Mouse (Mus musculus): ENCODE results near the gene Tmem189. TPM values are rescaled to one million over a fixed set of nuclear protein-coding genes. Genes with fewer than 3 reads are reported as not detected.

Gene Tmem189
- polyA plus RNA-seq, 1 experiment from 2014 or later, result 39.3 TPM

DNA sequence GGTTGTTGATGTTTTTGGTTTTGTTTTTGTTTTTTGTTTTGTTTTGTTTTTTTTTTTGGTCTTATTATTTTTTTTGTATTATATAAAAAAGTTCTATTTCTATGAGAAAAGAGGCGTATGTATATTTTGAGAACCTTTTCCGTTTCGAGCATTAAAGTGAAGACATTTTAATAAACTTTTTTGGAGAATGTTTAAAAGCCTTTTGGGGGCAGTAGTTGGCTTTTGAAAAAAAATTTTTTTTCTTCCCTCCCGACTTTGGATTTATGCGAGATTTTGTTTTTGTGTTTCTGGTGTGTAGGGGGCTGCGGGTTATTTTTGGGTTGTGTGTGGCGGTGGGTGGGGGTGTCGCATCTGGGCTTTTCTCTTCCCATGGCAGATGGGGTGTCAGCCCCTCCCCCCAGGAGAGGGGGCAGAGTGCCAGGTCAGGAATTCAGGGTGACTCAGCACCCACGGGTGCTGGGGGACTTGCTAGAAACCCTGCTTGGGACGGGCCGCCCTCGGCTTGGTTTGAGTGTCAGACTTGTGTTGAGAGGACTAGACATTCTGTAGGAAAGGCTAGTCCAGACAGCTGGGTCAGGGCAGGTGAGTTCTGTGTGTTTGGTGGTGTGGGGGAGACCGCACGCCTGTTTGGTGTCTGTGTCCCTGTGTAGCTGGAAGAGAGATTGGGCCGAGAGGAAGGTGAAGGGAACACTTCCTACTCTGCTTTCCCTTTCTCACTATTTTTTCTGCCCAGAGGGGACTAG lies 768 bp upstream of the Tmem189 start:
- no peak for ATAC-seq (ENCODE audit: insufficient number of reproducible peaks, insufficient read depth, low FRiP score, low TSS enrichment, low read depth)
- 59% methylated on average over 15 of the region's 15 CpGs for WGBS
- peak overlapping the region; percentile 67; the same call in 1 of the 2 replicates for H3K9ac ChIP-seq (replicated peaks)

DNA sequence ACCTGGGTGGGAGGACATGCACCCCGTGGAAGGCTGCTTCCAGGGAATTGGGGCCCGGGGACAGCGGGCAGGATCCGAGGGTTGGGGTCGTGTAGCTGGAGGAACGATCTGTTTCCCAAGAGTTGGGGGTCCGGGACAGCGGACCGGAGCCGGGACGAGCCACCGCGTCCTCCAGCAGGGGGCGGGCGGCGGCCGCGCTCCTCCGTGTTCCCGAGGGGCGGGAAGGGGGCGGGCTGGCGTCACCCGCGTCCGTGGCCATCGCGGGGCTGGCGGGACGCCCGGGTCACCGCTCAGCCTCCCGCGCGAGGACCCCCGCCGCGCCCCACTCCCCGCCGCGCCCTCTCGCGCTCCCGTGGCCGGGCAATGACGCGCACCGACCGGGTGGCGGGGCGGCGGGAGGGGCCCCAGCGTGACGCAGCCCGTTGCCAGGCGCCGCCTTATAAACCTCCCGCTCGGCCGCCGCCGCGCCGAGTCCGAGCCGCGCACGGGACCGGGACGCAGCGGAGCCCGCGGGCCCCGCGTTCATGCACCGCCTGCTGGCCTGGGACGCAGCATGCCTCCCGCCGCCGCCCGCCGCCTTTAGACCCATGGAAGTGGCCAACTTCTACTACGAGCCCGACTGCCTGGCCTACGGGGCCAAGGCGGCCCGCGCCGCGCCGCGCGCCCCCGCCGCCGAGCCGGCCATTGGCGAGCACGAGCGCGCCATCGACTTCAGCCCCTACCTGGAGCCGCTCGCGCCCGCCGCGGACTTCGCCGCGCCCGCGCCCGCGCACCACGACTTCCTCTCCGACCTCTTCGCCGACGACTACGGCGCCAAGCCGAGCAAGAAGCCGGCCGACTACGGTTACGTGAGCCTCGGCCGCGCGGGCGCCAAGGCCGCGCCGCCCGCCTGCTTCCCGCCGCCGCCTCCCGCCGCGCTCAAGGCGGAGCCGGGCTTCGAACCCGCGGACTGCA lies 847 bp downstream of the Tmem189 start, which contains the start of gene Cebpb:
Gene Cebpb (plus strand): TSS at position 418 of the 954 bp plus-strand sequence.
- peak; percentile 5; the same call in 1 of the 2 replicates for ATAC-seq (ENCODE audit: insufficient number of reproducible peaks, insufficient read depth, low FRiP score, low TSS enrichment, low read depth)
- Histone ChIP-seq H3K9ac (replicated peaks) (peak within 1 kb of the TSS; percentile 67), H3K4me1 (replicated peaks) (peaks cover 11% of the 10 kb centered on the region; the same call in 1 of the 2 replicates), H3K4me2 (peak within 1 kb of the TSS; percentile 90), H3K9me3 (no peaks in the 10 kb centered on the region), H3K27ac (no peak within 1 kb of the TSS), H3K27me3 (peaks cover 75% of the 10 kb centered on the region), H3K4me3 (replicated peaks) (peak within 1 kb of the TSS; percentile 69), H3K36me3 (no peaks in the 10 kb centered on the region)
- under 1% methylated on average over 135 of the region's 147 CpGs for WGBS

More for the DNA sequence above, 768 bp upstream of the Tmem189 start:
- Histone ChIP-seq H3K27me3 (peaks cover 73% of the 10 kb centered on the region), H3K9me3 (peaks cover 3% of the 10 kb centered on the region; the same call in 1 of the 2 replicates), H3K4me3 (replicated peaks) (peak overlapping the region; percentile 69), H3K27ac (no peak overlapping the region), H3K36me3 (no peaks in the 10 kb centered on the region), H3K4me1 (replicated peaks) (peaks cover 11% of the 10 kb centered on the region; the same call in 1 of the 2 replicates), H3K4me2 (peak overlapping the region; percentile 90)

GRCm38 (mm10) chr2:167688126-167688497 lies 1.5 kb downstream of the Tmem189 start:
- no peak overlapping the region for H3K9ac ChIP-seq (replicated peaks)
- 20% methylated on average over 12 of the region's 12 CpGs for WGBS
- H3K9me3 ChIP-seq, result no peaks in the 10 kb centered on the region
- peak; percentile 33; the same call in 1 of the 2 replicates for ATAC-seq (ENCODE audit: insufficient number of reproducible peaks, insufficient read depth, low FRiP score, low TSS enrichment, low read depth)
- no peaks in the 10 kb centered on the region for H3K36me3 ChIP-seq
- H3K27ac ChIP-seq, result no peak overlapping the region
- peaks cover 11% of the 10 kb centered on the region; the same call in 1 of the 2 replicates for H3K4me1 ChIP-seq (replicated peaks)
- H3K27me3 ChIP-seq, result peaks cover 75% of the 10 kb centered on the region
- peak overlapping the region; percentile 69 for H3K4me3 ChIP-seq (replicated peaks)
- H3K4me2 ChIP-seq, result peak overlapping the region; percentile 90

GRCm38 (mm10) chr2:167687651-167688101 lies 1.9 kb downstream of the Tmem189 start:
- Histone ChIP-seq H3K4me1 (replicated peaks) (peaks cover 11% of the 10 kb centered on the region; the same call in 1 of the 2 replicates), H3K4me3 (replicated peaks) (no peak overlapping the region), H3K27me3 (peaks cover 70% of the 10 kb centered on the region), H3K4me2 (no peak overlapping the region), H3K36me3 (no peaks in the 10 kb centered on the region), H3K27ac (no peak overlapping the region), H3K9ac (replicated peaks) (no peak overlapping the region), H3K9me3 (no peaks in the 10 kb centered on the region)
- 51% methylated on average over 11 of the region's 11 CpGs for WGBS
- ATAC-seq (ENCODE audit: insufficient number of reproducible peaks, insufficient read depth, low FRiP score, low TSS enrichment, low read depth), result no peak

GRCm38 (mm10) chr2:167687250-167687586 lies 2.4 kb downstream of the Tmem189 start:
- Histone ChIP-seq H3K9me3 (no peaks in the 10 kb centered on the region), H3K4me2 (no peak overlapping the region), H3K9ac (replicated peaks) (no peak overlapping the region), H3K4me1 (replicated peaks) (peaks cover 11% of the 10 kb centered on the region; the same call in 1 of the 2 replicates), H3K4me3 (replicated peaks) (no peak overlapping the region), H3K36me3 (no peaks in the 10 kb centered on the region), H3K27me3 (peaks cover 66% of the 10 kb centered on the region), H3K27ac (no peak overlapping the region)
- 86% methylated on average over 4 of the region's 4 CpGs for WGBS
- no peak for ATAC-seq (ENCODE audit: insufficient number of reproducible peaks, insufficient read depth, low FRiP score, low TSS enrichment, low read depth)

- Histone ChIP-seq H3K9ac (replicated peaks) (no peak overlapping the region), H3K27me3 (peaks cover 60% of the 10 kb centered on the region), H3K4me1 (replicated peaks) (peaks cover 11% of the 10 kb centered on the region; the same call in 1 of the 2 replicates), H3K4me2 (no peak overlapping the region), H3K36me3 (no peaks in the 10 kb centered on the region), H3K27ac (no peak overlapping the region), H3K9me3 (no peaks in the 10 kb centered on the region), H3K4me3 (replicated peaks) (no peak overlapping the region)
- 72% methylated on average over 16 of the region's 16 CpGs for WGBS
- no peak for ATAC-seq (ENCODE audit: insufficient number of reproducible peaks, insufficient read depth, low FRiP score, low TSS enrichment, low read depth)
These were observed 3.0 kb downstream of the Tmem189 start for GRCm38 (mm10) chr2:167686382-167687249.

DNA sequence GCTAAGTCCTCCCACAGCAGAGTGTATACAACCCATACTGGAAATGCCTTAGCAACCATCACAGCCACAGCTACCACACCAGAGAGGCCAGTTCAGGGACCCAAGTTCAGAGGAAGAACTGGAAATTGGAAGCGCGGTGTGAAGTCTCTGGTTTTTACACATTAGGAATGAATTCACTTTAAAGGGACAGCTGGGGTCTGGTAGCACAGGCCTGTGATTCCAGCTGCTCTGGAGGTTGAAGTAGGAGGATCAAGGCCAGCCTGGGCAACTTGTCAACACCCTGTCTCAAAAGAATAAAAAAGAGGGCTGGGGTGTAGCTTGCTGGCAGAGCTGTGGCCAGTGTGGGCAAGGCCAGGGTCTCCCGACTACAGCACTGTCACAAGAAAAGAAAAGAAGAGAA lies 3.8 kb downstream of the Tmem189 start:
- Histone ChIP-seq H3K4me1 (replicated peaks) (peaks cover 11% of the 10 kb centered on the region; the same call in 1 of the 2 replicates), H3K36me3 (no peaks in the 10 kb centered on the region), H3K27me3 (peaks cover 52% of the 10 kb centered on the region), H3K4me2 (no peak overlapping the region), H3K9ac (replicated peaks) (no peak overlapping the region), H3K9me3 (no peaks in the 10 kb centered on the region), H3K27ac (no peak overlapping the region), H3K4me3 (replicated peaks) (no peak overlapping the region)
- WGBS, result 66% methylated on average over 3 of the region's 3 CpGs
- ATAC-seq (ENCODE audit: insufficient number of reproducible peaks, insufficient read depth, low FRiP score, low TSS enrichment, low read depth), result no peak

- ATAC-seq (ENCODE audit: insufficient number of reproducible peaks, insufficient read depth, low FRiP score, low TSS enrichment, low read depth), result no peak
- Histone ChIP-seq H3K27ac (no peak overlapping the region), H3K4me2 (no peak overlapping the region), H3K9ac (replicated peaks) (no peak overlapping the region), H3K4me1 (replicated peaks) (peaks cover 11% of the 10 kb centered on the region; the same call in 1 of the 2 replicates), H3K4me3 (replicated peaks) (no peak overlapping the region), H3K9me3 (no peaks in the 10 kb centered on the region), H3K27me3 (peaks cover 46% of the 10 kb centered on the region), H3K36me3 (no peaks in the 10 kb centered on the region)
- 7% methylated on average over 8 of the region's 8 CpGs for WGBS
These were observed 4.5 kb downstream of the Tmem189 start for GRCm38 (mm10) chr2:167685137-167685536.

GRCm38 (mm10) chr2:167683721-167684120 lies 5.9 kb downstream of the Tmem189 start:
- no peak for ATAC-seq (ENCODE audit: insufficient number of reproducible peaks, insufficient read depth, low FRiP score, low TSS enrichment, low read depth)
- 81% methylated on average over 3 of the region's 3 CpGs for WGBS

DNA sequence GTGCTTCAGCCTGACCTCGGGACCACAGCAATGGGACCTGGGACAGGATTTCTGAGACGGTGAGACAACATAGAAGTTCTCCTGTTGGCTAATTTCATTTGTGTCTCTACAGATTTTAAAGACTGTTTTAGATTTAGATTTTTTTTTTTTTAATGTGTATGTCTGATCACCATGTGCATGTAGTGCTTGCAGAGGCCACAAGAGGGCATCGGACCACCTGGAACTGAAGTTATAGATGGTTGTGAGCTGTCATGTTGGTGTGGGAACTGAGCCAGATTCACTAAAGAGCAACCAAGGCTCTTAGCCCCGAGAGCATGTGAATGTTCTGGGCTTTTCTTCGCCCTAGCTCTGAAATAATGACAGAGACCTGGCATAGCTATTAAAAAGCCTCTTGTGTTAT lies 9.0 kb downstream of the Tmem189 start:
- no peak overlapping the region for H3K27ac ChIP-seq
- H3K4me3 ChIP-seq (replicated peaks), result no peak overlapping the region
- H3K27me3 ChIP-seq, result peaks cover 4% of the 10 kb centered on the region; the same call in 1 of the 2 replicates
- no peak for ATAC-seq (ENCODE audit: insufficient number of reproducible peaks, insufficient read depth, low FRiP score, low TSS enrichment, low read depth)
- 0 out of 2 replicates have a peak, but pooled peaks cover 3% of the 10 kb centered on the region for H3K4me1 ChIP-seq (replicated peaks)
- 55% methylated on average over 5 of the region's 5 CpGs for WGBS
- no peak overlapping the region for H3K4me2 ChIP-seq
- H3K9me3 ChIP-seq, result no peaks in the 10 kb centered on the region
- no peaks in the 10 kb centered on the region for H3K36me3 ChIP-seq
- H3K9ac ChIP-seq (replicated peaks), result no peak overlapping the region

More at GRCm38 (mm10) chr2:167683721-167684120, 5.9 kb downstream of the Tmem189 start:
- H3K27me3 ChIP-seq, result peaks cover 33% of the 10 kb centered on the region
- no peaks in the 10 kb centered on the region for H3K36me3 ChIP-seq
- 0 out of 2 replicates have a peak, but pooled peaks cover 3% of the 10 kb centered on the region for H3K4me1 ChIP-seq (replicated peaks)
- H3K4me3 ChIP-seq (replicated peaks), result no peak overlapping the region
- H3K27ac ChIP-seq, result no peak overlapping the region
- H3K9me3 ChIP-seq, result no peaks in the 10 kb centered on the region
- no peak overlapping the region for H3K4me2 ChIP-seq
- no peak overlapping the region for H3K9ac ChIP-seq (replicated peaks)
